Mouse (Mus musculus) natural killer cell, adult 2 months (primary cell): ENCODE measurements around the gene Usp32.

Experiments used
- DNase-seq, 2 experiments: peaks; one replicate each; pipeline ENCODE4 v3.0.0; 2022; ENCODE audit warnings: low spot score in 2 of 2

Usp32 gene

GRCm38 (mm10) chr11:84948526-84948925 is 191.4 kb downstream of the Usp32 start:
- DNase-seq = no peak

GRCm38 (mm10) chr11:84948114-84948513 is 191.8 kb downstream of the Usp32 start:
- no peak for DNase-seq

- DNase-seq = no peak
These were observed 192.8 kb downstream of the Usp32 start for GRCm38 (mm10) chr11:84947206-84947605.

GRCm38 (mm10) chr11:84945841-84946240 is 194.1 kb downstream of the Usp32 start:
- DNase-seq = no peak

- DNase-seq = no peak
These were observed 195.1 kb downstream of the Usp32 start for GRCm38 (mm10) chr11:84944639-84945435.

- peak in 1 of 2 experiments; percentile 8 for DNase-seq
These were observed 196.0 kb downstream of the Usp32 start for GRCm38 (mm10) chr11:84943948-84944347.

GRCm38 (mm10) chr11:84940140-84940539 is 199.8 kb downstream of the Usp32 start:
- DNase-seq = no peak

GRCm38 (mm10) chr11:84939508-84940053 is 200.4 kb downstream of the Usp32 start:
- no peak for DNase-seq
